Mouse (Mus musculus) thymus, postnatal 25 days (tissue): ENCODE measurements around the gene Lce3f.

Experiments
- DNase-seq: peaks from one replicate; pipeline ENCODE4 v3.0.0; 2022

The Lce3f gene

DNA sequence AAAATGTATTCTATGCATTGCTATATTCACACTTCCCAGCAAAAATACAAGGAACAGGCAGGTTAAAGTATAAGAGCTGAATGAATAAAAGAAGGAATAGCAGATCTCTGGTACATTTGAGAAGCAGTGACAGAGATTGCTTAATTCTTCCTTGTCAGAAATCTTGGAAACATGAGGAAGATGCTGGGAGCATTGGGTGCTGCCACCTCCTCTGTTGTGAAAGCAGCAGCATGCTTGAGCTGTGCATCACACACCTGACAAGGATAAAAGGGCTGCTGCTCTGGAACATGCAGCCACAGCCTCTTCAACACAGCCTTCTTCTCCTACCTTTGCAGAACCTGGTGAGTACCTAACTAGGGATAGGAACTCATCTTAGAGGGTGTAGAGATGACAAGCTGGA, at the start of gene Lce3f:
Gene Lce3f, plus strand, starts transcription at position 301 of the 400 bp plus-strand sequence.
- no peak for DNase-seq

DNA sequence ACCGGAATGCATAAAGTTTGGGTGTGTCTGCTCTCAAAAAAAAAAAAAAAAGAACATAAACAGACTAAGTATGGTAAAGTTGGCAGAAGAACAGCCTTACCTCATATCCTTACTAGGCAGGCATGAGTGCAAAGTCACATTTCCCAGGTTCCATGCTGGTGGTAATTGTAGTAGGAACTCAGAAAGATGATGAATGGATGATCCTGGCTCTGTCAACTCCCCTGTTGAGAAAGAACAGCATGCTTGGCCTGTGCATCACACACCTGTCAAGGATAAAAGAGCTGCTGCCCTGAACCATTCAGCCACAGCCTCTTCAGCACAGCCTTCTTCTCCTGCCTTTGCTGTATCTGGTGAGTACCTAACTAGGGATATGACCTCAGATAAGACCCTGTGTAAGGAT, 47.8 kb upstream of the Lce3f start, which contains the start of gene Lce3c:
Gene Lce3c, plus strand, starts transcription at position 301 of the 400 bp plus-strand sequence.
- DNase-seq, result no peak

DNA sequence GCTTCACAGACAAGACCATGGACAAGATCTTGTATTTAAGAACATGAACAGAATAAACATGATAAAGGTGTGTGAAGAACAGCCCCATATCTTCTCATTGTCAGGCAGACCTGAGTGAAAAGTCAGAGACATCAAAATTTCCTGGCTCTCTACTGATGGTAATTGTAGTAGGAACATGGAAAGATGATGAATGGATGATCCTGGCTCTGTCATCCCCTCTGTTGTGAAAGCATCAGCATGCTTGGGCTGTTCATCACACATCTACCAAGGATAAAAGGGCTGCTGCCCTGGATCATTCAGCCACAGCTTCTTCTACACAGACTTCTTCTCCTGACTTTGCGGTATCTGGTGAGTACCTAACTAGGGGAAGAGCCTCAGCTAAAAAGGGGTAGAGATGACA, 34.9 kb upstream of the Lce3f start, which contains the start of gene Lce3d:
Gene Lce3d, plus strand, starts transcription at position 301 of the 400 bp plus-strand sequence.
- DNase-seq, result no peak

DNA sequence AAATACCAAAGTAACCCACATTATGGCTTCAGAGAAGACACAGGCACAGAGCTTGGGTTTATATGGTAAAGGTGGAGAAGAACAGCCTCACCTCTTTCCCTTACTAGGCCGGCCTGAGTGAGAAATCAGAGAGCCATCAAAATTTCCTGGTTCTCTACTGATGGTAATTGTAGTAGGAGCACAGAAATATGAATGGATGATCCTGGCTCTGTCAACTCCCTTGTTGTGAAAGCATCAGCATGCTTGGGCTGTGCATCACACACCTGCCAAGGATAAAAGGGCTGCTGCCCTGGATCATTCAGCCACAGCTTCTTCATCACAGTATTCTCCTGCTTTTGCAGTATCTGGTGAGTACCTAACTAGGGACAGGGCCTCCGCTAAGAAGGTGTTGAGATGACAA, 25.3 kb upstream of the Lce3f start, which contains the start of gene Lce3e:
Gene Lce3e, plus strand, starts transcription at position 301 of the 400 bp plus-strand sequence.
- no peak for DNase-seq

DNA sequence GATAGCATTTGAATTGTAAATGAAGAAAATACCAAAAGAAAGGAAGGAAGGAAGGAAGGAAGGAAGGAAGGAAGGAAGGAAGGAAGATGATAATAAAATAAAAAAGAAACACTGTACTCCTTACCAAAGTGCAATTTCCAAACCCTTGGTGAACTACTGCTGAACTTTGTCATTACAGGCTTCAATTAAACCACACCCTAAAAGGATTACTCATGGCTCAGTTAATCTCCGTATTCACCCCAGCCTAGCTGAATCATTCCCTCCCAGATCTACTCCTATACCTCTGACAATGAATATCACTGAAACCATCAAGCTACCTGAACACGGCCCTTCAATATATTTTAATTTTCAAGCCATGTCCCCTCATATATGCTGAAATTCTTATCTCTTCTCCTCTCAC, 13.5 kb upstream of the Lce3f start:
- no peak for DNase-seq

DNA sequence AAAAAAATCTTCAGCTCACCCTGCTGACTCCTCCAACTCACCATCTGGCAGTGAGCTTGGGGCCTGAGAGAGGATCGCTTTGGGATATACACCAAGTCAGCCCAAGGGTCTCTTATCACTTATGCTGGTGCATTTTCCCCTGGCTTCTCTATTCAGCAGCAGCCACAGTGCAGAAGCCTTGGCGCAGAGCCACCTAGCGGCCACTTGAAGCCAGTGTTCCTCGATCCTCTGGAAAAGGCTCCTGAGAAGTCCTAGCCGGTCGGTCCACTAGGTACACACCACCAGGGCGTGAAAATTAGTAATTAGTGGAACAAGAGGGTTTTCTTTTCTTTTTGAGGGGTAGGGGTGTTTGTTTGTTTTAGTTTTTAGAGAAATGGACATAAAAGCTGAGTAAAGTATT, 6.7 kb downstream of the Lce3f start:
- DNase-seq, result peak; percentile 4

DNA sequence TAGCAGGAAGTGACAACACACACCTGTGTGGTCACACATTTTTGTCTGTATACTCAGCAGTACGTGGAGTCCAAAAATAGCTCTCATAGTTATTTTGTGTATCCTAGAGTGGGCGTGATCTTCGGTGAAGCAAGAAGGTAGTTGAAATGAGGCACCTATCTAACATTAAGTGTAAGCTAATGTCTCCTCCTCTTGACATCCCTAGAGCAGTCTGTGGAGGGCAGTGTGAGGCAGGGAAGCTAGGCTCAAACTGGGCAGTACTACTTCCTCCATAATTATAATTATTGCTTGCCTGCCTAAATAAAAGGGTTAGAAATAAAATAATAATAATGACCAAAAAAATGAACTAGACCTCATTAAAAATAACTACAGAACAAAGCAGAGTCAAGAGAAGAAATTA, 8.6 kb downstream of the Lce3f start:
- DNase-seq, result no peak

DNA sequence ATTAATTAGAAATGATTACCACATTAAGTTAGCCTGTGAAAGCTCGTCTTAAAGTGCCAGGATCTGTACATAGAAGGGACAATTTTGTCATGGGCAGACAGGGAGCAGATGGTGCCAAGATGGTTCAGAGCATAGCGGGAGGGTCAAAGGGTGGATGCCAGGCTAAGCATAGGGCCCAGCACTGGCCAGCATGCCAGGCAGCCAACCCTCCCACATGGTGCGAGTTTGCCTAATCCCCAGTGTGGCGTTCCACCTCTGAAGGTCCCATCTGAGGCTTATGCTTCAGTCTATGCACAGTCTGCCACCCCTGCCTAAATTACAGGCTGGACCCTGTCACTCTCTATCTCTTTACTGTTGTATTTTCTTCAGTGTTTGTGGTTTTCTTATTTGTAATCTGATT, 10.8 kb downstream of the Lce3f start:
- DNase-seq, result no peak

DNA sequence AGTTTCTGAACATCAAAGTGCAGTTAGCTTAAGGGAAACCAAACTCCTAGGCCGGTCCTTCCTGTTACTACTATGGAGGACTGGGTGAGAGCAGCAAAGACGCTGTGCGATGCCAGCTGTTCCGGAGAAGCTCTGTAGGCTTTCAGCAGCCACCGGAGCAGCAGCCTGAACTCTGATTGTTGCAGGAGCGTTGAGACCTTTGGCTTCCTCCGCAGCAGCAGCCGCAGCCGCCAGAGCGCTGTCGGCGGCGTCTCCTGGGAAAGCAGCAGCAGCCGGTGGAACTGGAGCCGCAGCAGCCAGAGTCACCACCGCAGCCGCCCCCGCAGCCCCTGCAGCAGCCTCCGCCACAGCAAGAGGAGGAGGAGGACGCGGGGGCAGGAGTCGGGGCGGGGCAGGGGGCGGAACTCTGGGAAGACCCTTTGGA, 22.4 kb downstream of the Lce3f start:
- DNase-seq, result no peak

DNA sequence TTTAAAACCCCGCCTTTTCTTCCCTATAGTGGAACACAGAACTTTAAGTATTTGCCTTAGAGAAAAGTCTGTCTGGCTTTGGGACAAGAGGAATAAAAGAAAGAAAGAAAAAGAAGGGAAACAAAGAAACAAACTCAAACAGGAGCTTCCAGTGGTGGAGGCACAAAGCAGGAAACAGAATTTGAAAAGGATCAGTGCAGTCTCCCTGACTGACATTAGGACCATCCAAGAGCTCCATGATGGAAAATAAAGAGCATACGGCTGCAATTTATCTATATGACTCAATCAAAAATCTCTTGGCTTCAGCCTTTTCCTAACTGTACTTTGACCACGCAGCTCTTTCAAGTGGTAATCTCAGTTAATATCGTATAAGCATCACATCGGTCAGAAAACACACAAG, 22.8 kb downstream of the Lce3f start:
- no peak for DNase-seq

DNA sequence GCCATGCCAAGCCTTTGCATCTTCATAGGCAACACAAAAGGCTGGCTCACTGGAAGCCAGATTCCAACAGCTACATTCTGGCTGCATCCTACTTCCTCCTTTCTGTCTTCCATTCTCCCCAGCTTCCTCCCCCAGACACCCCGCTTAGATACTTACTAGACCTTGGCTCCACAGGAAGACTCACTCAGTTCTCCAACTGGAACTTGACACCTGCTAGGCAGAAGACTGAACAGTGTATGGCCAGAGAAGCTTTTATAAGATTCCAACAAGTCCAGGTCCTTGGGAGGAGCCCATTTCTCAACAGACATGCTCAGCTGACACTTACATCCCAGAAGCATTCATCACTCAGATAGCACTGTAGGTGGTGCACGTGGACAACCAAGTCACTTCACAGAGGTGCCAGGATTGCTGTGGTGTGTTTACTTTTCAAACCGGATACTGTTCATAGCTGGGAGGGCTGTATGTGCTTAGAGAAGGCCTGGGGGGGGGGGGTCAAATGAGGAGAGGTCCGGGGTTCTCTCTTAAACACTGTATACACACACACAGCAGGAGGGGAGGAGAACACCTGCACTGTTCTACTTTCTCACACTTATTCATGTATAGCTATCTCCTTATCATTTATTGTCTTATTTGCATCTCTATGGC, 23.6 kb downstream of the Lce3f start, which contains the start of gene Crct1:
Gene Crct1, minus strand, starts transcription at position 228 of the 645 bp plus-strand sequence.
- DNase-seq, result no peak

DNA sequence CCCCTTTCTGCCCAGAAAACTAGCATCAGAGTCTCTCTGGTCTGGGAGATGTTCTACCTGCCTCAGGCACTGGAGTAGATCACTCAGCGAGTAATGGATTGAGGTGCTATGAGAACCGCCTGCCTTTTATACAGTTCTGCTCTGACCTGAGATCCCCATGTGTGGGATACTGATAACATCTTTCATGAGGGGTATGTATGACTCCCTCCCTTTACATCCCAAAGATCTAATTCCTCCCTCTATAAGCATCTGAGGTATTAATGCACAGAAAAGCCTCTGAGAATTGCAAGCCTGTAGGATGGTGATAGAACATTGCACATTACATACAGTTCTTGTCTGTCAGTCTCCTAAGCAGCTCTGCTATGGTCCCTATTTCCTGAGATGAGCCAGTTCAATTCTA, 26.9 kb downstream of the Lce3f start, which contains the start of gene Lce1m:
Gene Lce1m, minus strand, starts transcription at position 101 of the 400 bp plus-strand sequence.
- no peak for DNase-seq

DNA sequence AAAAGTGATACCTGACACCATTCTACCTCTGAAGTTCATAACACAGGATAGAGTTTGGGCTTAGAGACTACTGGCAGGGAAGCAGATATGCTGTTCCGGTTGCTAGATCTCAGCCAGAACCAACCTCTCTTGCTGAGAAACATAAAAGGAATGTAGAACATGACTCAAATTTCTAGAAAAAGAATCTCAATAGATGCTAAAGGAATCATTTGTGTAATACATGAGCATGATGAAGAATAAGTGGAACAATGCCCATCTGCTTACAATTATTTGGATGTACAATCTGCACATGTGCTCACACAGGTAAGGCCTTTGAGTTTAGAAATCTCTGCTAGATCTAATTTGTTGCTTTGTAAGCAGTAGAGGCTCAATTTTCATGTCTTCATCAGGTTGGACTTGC, 29.1 kb downstream of the Lce3f start:
- DNase-seq, result no peak

DNA sequence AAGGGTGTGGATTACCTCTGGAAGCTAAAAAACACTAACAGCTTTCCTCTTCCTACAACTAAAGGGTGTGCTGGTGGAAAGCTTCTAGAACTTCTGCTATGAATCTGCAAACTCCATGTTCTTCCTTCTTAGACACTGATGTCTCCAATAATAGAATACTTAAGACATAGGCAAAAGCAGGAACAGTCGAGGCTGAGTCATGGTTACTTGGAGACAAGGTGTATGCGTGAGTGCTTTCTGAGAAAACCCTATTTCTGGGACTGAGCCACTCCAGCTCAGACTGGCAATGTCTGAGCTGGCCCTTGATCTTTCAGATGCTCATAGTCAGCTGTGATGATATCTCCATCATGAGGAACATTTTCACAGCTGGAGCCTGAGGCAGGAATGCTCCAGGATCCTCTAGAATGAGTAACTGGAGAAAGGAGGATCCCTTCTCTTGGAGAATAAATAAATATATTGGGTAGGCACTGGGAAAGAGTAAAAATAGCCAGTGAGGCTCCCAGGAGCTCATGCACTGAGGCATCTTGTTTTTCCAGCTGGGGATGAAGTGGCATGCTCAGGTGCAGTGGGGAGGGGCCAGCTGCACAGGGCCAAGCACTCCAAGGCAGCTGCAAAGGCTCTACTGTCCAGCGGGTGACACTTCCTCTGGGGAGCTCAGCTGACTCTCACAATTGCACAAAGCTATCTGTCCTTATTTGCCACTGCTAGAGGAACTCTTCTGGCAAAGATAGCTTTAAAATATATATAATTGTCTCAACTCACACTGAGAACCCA, 31.6 kb downstream of the Lce3f start:
- DNase-seq, result no peak

DNA sequence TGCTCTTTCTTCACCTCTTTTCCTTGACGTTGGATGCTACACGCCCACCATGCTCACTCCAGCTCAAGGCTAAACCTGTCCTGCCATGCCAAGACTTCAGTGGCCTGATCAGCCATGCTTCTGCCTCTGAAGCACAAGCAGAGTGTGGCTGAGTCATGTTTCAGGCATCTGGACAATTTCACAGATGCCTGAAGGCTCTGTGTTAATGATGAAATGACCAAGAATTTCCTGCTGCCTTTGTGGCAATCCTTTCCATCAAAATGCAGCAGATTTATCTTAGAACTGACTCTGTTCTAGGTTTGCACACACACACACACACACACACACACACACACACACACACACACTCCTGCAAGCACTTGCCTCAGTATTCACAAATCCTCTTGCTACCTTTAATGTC, 33.5 kb downstream of the Lce3f start:
- DNase-seq, result no peak

DNA sequence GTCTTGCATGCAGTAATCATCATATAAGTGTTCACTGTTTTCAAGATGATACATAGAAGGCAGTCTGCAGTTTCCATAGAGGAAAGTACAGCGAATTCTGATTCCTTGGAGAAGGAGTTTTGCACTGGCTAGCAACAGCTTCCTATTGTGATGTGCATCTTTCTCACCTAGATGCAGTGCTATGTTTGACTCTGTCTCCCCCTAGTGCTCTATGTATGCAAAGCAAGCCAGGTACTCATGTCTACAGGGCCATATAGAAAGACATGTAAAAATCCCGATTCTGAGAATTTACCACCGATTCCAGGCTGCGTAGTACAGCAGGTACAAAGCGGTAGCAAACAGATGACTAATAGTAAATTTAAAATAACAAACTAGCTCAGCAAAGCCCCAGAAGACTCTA, 39.4 kb downstream of the Lce3f start:
- DNase-seq, result no peak
